Mouse (Mus musculus) 3T3-L1 (cell line): ENCODE data around the gene Olfr785.
"Not testable (repeated sequence)": the region's sequence is repeated elsewhere in the genome, so short reads cannot be mapped to it uniquely, and the experiment has no call there.

ENCODE experiments used
- DNase-seq: peaks from one replicate; pipeline ENCODE4 v3.0.0-alpha.2; 2015; ENCODE audit warnings: low read depth, low spot score

Gene Olfr785

GRCm38 (mm10) chr10:129405126-129405525 lies at the start of gene Olfr785:
TSS of gene Olfr785 (plus strand) at chr10:129405426.
- no peak for DNase-seq

- DNase-seq = not testable (repeated sequence)
Measured at GRCm38 (mm10) chr10:129356496-129356895, 48.7 kb upstream of the Olfr785 start.

- no peak for DNase-seq
Measured at GRCm38 (mm10) chr10:129357307-129357706, 47.9 kb upstream of the Olfr785 start.

- DNase-seq = not testable (repeated sequence)
Measured at GRCm38 (mm10) chr10:129374051-129374450, 31.2 kb upstream of the Olfr785 start.

GRCm38 (mm10) chr10:129383783-129384182 lies 21.4 kb upstream of the Olfr785 start, which contains the start of gene Olfr784:
TSS of gene Olfr784 (plus strand) at chr10:129384083.
- no peak for DNase-seq

- no peak for DNase-seq
Measured at GRCm38 (mm10) chr10:129400892-129401291, 4.3 kb upstream of the Olfr785 start.

- no peak for DNase-seq
Measured at GRCm38 (mm10) chr10:129427006-129427405, 21.8 kb downstream of the Olfr785 start, which contains the start of gene Olfr786. TSS of gene Olfr786 (plus strand) at chr10:129427306.
